Mouse (Mus musculus): ENCODE data around the gene Cdadc1. TPM values are rescaled to one million over a fixed set of nuclear protein-coding genes. Genes with fewer than 3 reads are reported as not detected.

The Cdadc1 gene
- total RNA-seq, 4 experiments from 2014 or later, result 30.2 to 37.7 (median 31.2) TPM

- DNase-seq (ENCODE audit: low spot score in 2 of 2), result no peak
Measured at GRCm38 (mm10) chr14:59546162-59546880, 51.4 kb downstream of the Cdadc1 start.

DNA sequence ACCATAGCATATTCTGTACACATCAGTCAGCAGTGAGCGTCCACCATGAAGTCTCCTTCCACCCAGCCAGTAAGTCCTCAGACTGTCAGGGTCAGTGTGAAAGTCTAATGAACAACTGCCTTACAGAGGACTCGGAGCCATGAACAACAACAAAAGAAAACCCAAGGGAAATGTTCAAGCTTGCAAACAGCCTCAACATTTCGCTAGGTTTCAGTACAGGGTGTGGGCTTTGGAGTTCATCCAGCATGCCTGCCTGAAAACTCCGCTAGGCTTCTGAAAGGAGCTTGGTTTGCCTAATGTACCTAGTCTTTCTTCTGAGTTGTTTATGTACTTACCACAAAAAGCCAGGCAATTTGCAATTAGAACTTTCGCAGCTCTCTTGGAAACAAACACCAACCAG is 53.8 kb downstream of the Cdadc1 start:
- no peak for DNase-seq (ENCODE audit: low spot score in 2 of 2)

- no peak for DNase-seq (ENCODE audit: low spot score in 2 of 2)
Measured at GRCm38 (mm10) chr14:59543158-59543826, 54.5 kb downstream of the Cdadc1 start.

DNA sequence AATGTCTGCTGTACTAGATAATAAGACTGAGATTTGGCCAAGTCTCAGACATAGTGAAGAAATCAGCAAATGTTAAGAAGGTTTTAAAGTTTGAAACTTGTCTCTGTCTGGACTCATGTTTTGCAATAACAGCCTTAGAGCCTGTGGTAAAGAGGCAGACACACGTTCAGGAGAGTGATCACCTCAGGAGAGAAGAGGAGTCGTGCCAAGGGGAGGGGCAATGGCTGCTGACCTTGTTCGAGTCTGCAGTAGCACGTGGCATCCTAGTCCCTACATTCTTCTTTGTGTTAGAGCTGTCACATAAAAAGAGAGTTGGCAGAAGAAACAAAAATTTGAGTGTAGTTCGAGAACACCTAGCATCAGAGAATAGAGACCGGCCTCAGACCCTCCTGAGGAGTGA is 57.0 kb downstream of the Cdadc1 start:
- no peak for DNase-seq (ENCODE audit: low spot score in 2 of 2)

GRCm38 (mm10) chr14:59540230-59540629 is 57.5 kb downstream of the Cdadc1 start:
- DNase-seq (ENCODE audit: low spot score in 2 of 2), result no peak

DNA sequence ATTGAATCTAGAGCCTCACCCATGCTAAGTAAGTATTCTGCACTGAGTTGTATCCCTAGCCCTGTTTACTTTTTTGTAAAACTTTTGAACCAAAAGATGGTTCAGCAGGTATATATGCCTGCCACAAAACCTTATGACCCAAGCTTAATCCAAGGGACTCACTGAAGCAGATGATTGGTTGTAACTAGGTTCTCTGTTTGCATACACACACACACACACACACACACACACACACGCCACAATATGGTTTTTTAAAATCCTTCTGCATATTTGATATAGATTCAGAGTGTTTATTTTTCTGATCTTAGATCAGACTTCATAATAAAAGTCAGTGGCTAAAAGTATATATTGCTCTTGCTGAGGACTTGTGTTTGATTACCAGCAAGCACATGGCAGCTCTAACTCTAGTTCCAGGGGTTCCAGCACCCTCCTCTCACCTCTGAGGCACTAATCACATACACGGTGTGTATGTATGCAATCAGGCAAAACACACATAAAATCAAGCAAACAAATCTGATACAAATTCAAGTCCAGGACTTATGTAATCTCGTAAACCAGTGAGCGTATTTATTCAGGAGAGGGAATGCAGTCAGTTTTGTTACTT is 59.8 kb downstream of the Cdadc1 start:
- no peak for DNase-seq (ENCODE audit: low spot score in 2 of 2)

- DNase-seq (ENCODE audit: low spot score in 2 of 2), result no peak
Measured at GRCm38 (mm10) chr14:59533908-59534307, 63.9 kb downstream of the Cdadc1 start.

- no peak for DNase-seq (ENCODE audit: low spot score in 2 of 2)
Measured at GRCm38 (mm10) chr14:59532986-59533385, 64.8 kb downstream of the Cdadc1 start.

- no peak for DNase-seq (ENCODE audit: low spot score in 2 of 2)
Measured at GRCm38 (mm10) chr14:59530801-59531200, 67.0 kb downstream of the Cdadc1 start.

DNA sequence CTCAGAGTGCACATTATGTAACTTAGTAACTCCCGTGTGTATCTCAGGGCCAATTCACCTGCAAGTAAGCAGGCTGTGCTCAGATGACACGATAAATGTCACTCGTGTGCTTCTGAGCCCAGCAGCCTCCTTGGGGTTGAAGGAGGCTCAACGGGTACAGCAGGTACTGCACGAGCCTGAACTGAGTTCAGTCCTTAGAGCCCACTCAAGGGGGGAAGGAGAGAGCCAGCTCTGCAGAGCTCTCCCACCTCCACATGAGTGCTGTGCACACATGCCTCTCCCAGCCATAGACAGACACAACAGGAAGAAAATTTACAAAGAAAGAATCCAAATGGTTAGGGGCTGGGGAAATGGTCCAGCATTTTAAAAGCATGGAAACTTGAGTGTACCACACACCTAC is 71.9 kb downstream of the Cdadc1 start:
- no peak for DNase-seq (ENCODE audit: low spot score in 2 of 2)

GRCm38 (mm10) chr14:59513922-59514444 is 83.8 kb downstream of the Cdadc1 start:
- DNase-seq (ENCODE audit: low spot score in 2 of 2), result no peak

Other genes starting within 250 kb of the Cdadc1 start
- 1 to 10 TPM in 2 of 4 experiments, under 1 TPM in 2; 0.56 to 2.3 (median 1.1) TPM for gene Phf11d, start 232.5 kb downstream of the Cdadc1 start, total RNA-seq (2022)
- gene Phf11c, start 202.6 kb downstream of the Cdadc1 start, total RNA-seq (2022), result under 1 TPM in 3 of 4 experiments, not detected in 1; 0.15 to 0.36 (median 0.36) TPM
- gene Setdb2, start 157.1 kb downstream of the Cdadc1 start, total RNA-seq (2022), result 1 to 10 TPM; 2.8 to 5.3 (median 4.4) TPM
- 10 to 100 TPM; 20.9 to 26.5 (median 22.3) TPM for gene Cab39l, start 157.0 kb downstream of the Cdadc1 start, total RNA-seq (2022)
- 10 to 100 TPM; 52.7 to 80.1 (median 76.0) TPM for gene Shisa2, start 27.3 kb upstream of the Cdadc1 start, total RNA-seq (2022)